Mouse (Mus musculus): ENCODE results near the gene Btg3. TPM values are rescaled to one million over a fixed set of nuclear protein-coding genes. Genes with fewer than 3 reads are reported as not detected.

Gene Btg3
- polyA plus RNA-seq, 2 experiments, result 6.3 to 21.3 TPM

GRCm38 (mm10) chr16:78389986-78390385 lies 13.0 kb upstream of the Btg3 start:
- Histone ChIP-seq H3K36me3 (replicated peaks; ENCODE audit: control insufficient read depth, insufficient read depth, low read depth) (no peaks in the 10 kb centered on the region), H3K9me3 (ENCODE audit: control insufficient read depth, low read length) (no peaks in the 10 kb centered on the region), H3K9ac (replicated peaks) (no peak overlapping the region), H3K27ac (no peak overlapping the region), H3K4me1 (replicated peaks; ENCODE audit: control insufficient read depth in 2 of 2, insufficient read depth in 2 of 2, low read length in 1 of 2) (no peaks in the 10 kb centered on the region), H3K27me3 (ENCODE audit: control insufficient read depth, insufficient read depth, low read length) (no peaks in the 10 kb centered on the region), H3K4me2 (ENCODE audit: low read depth) (no peak overlapping the region), H3K4me3 (ENCODE audit: insufficient read depth in 1 of 2, low read depth in 2 of 2, low read length in 2 of 2) (no peak overlapping the region)
- WGBS (ENCODE audit: insufficient replicate concordance), result 58% methylated on average over 3 of the region's 3 CpGs
- ATAC-seq (ENCODE audit: insufficient read depth) (no peak), DNase-seq (ENCODE audit: low read depth in 3 of 3, low spot score in 3 of 3) (no peak)
- no peak for TF ChIP-seq CTCF (IDR thresholded peaks at IDR 0.05; ENCODE audit: low read depth)
- TF ChIP-seq EP300 (IDR thresholded peaks at IDR 0.05; ENCODE audit: low read depth), result no peak

DNA sequence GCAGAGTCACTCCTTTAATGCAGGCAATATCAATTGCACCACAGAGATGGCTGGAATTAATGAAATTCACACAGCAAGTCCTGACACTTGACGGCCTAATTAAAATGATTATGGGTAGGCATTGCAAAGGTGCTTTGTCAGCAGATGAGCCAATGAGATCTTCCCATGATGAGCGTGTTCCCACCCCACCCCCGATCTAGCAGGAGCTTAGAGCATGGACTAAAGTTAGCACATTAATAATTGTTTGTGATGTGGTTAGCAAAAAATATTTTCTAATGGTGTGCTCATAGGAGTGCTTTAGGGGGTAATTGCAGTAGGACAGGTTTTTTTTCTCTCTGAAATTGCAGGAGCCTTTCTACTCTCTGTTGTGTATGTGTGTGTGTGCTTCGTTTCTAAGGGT lies 12.1 kb upstream of the Btg3 start:
- no peak for DNase-seq (ENCODE audit: low read depth in 3 of 3, low spot score in 3 of 3)
- no peak for ATAC-seq (ENCODE audit: insufficient read depth)
- Histone ChIP-seq H3K4me3 (ENCODE audit: insufficient read depth in 1 of 2, low read depth in 2 of 2, low read length in 2 of 2) (no peak overlapping the region), H3K27ac (no peak overlapping the region), H3K36me3 (replicated peaks; ENCODE audit: control insufficient read depth, insufficient read depth, low read depth) (no peaks in the 10 kb centered on the region), H3K27me3 (ENCODE audit: control insufficient read depth, insufficient read depth, low read length) (no peaks in the 10 kb centered on the region), H3K9me3 (ENCODE audit: control insufficient read depth, low read length) (no peaks in the 10 kb centered on the region), H3K4me1 (replicated peaks; ENCODE audit: control insufficient read depth in 2 of 2, insufficient read depth in 2 of 2, low read length in 1 of 2) (no peaks in the 10 kb centered on the region), H3K9ac (replicated peaks) (no peak overlapping the region), H3K4me2 (ENCODE audit: low read depth) (no peak overlapping the region)
- TF ChIP-seq EP300 (IDR thresholded peaks at IDR 0.05; ENCODE audit: low read depth) (no peak), CTCF (IDR thresholded peaks at IDR 0.05; ENCODE audit: low read depth) (no peak)
- 65% methylated on average over 4 of the region's 4 CpGs for WGBS (ENCODE audit: insufficient replicate concordance)

GRCm38 (mm10) chr16:78378493-78378892 lies 1.5 kb upstream of the Btg3 start:
- WGBS (ENCODE audit: insufficient replicate concordance), result 73% methylated on average over 5 of the region's 5 CpGs
- DNase-seq (ENCODE audit: low read depth in 3 of 3, low spot score in 3 of 3), result no peak
- H3K4me3 ChIP-seq (ENCODE audit: insufficient read depth in 1 of 2, low read depth in 2 of 2, low read length in 2 of 2), result no peak overlapping the region

GRCm38 (mm10) chr16:78375821-78376691 lies 936 bp downstream of the Btg3 start:
- Histone ChIP-seq H3K4me1 (replicated peaks; ENCODE audit: control insufficient read depth in 2 of 2, insufficient read depth in 2 of 2, low read length in 1 of 2) (peaks cover 3 to 15% of the 10 kb centered on the region in 2 experiments; a peak in 3 of 4 replicates), H3K9ac (replicated peaks) (peak overlapping the region; percentile 95), H3K36me3 (replicated peaks; ENCODE audit: control insufficient read depth, insufficient read depth, low read depth) (no peaks in the 10 kb centered on the region), H3K27me3 (ENCODE audit: control insufficient read depth, insufficient read depth, low read length) (no peaks in the 10 kb centered on the region), H3K27ac (peak overlapping the region; percentile 25; the same call in 1 of the 2 replicates), H3K4me3 (ENCODE audit: insufficient read depth in 1 of 2, low read depth in 2 of 2, low read length in 2 of 2) (peak overlapping the region; percentile 93 to 95), H3K9me3 (ENCODE audit: control insufficient read depth, low read length) (no peaks in the 10 kb centered on the region), H3K4me2 (ENCODE audit: low read depth) (peak overlapping the region; percentile 94)
- no peak for TF ChIP-seq CTCF (IDR thresholded peaks at IDR 0.05; ENCODE audit: low read depth)
- TF ChIP-seq EP300 (IDR thresholded peaks at IDR 0.05; ENCODE audit: low read depth), result no peak
- DNase-seq (ENCODE audit: low read depth in 3 of 3, low spot score in 3 of 3) (peak; percentile 39 to 56 (median 49)), ATAC-seq (ENCODE audit: insufficient read depth) (peak; percentile 56)
- WGBS (ENCODE audit: insufficient replicate concordance), result under 1% methylated on average over 78 of the region's 100 CpGs

More at GRCm38 (mm10) chr16:78378493-78378892, 1.5 kb upstream of the Btg3 start:
- Histone ChIP-seq H3K9me3 (ENCODE audit: control insufficient read depth, low read length) (no peaks in the 10 kb centered on the region), H3K27me3 (ENCODE audit: control insufficient read depth, insufficient read depth, low read length) (no peaks in the 10 kb centered on the region), H3K36me3 (replicated peaks; ENCODE audit: control insufficient read depth, insufficient read depth, low read depth) (no peaks in the 10 kb centered on the region), H3K4me2 (ENCODE audit: low read depth) (no peak overlapping the region), H3K9ac (replicated peaks) (no peak overlapping the region), H3K27ac (no peak overlapping the region), H3K4me1 (replicated peaks; ENCODE audit: control insufficient read depth in 2 of 2, insufficient read depth in 2 of 2, low read length in 1 of 2) (peaks cover 3 to 13% of the 10 kb centered on the region in 2 experiments; a peak in 3 of 4 replicates)
- ATAC-seq (ENCODE audit: insufficient read depth), result no peak
- TF ChIP-seq EP300 (IDR thresholded peaks at IDR 0.05; ENCODE audit: low read depth) (no peak), CTCF (IDR thresholded peaks at IDR 0.05; ENCODE audit: low read depth) (no peak)

DNA sequence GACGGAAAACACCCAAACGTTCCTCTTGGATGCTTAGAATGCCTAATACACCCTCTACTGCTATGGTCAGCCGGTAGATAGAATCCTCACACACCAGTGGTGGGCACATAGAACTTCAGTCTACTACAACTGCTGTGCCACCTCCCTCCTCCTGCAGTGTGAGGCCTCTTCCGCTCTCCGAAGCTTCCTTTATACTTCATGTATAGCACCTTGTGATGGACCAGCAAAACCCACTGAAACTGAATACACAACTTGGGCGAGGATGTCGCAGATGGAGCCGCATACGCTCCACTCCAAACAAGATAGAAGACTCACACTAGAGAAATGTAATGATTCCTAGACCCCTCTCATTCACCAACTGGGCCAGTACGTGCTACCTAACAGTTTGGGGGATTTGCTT lies 1.8 kb downstream of the Btg3 start:
- Histone ChIP-seq H3K4me3 (ENCODE audit: insufficient read depth in 1 of 2, low read depth in 2 of 2, low read length in 2 of 2) (peak overlapping the region; percentile 56 to 95), H3K9ac (replicated peaks) (peak overlapping the region; percentile 95), H3K36me3 (replicated peaks; ENCODE audit: control insufficient read depth, insufficient read depth, low read depth) (no peaks in the 10 kb centered on the region; the same call in 1 of the 2 replicates), H3K4me2 (ENCODE audit: low read depth) (peak overlapping the region; percentile 94), H3K27ac (no peak overlapping the region), H3K27me3 (ENCODE audit: control insufficient read depth, insufficient read depth, low read length) (no peaks in the 10 kb centered on the region), H3K4me1 (replicated peaks; ENCODE audit: control insufficient read depth in 2 of 2, insufficient read depth in 2 of 2, low read length in 1 of 2) (peaks cover 3 to 15% of the 10 kb centered on the region in 2 experiments; a peak in 3 of 4 replicates), H3K9me3 (ENCODE audit: control insufficient read depth, low read length) (no peaks in the 10 kb centered on the region)
- DNase-seq (ENCODE audit: low read depth in 3 of 3, low spot score in 3 of 3) (no peak), ATAC-seq (ENCODE audit: insufficient read depth) (no peak)
- WGBS (ENCODE audit: insufficient replicate concordance), result 54% methylated on average over 10 of the region's 10 CpGs
- TF ChIP-seq EP300 (IDR thresholded peaks at IDR 0.05; ENCODE audit: low read depth) (no peak), CTCF (IDR thresholded peaks at IDR 0.05; ENCODE audit: low read depth) (no peak)
